Mouse (Mus musculus) cerebellum, adult 2 months (tissue): Measurements from ENCODE around the gene Eml6. TPM values are rescaled to one million over a fixed set of nuclear protein-coding genes. Genes with fewer than 3 reads are reported as not detected.
A peak's percentile ranks its signal among the peaks of the same experiment; 100 is the strongest.

ENCODE experiments used
- DNase-seq, 2 experiments: peaks; one replicate each; pipeline ENCODE4 v3.0.0; 2021
- H3K27ac ChIP-seq: fragments of 200-500 bp; 2 replicates; pipeline ENCODE4 v1.5.1; 2012; ENCODE audit warnings: low read length, control low read depth, inconsistent platforms; ENCODE audit not compliant: insufficient read depth
- H3K27me3 ChIP-seq: fragments of 200-500 bp; 2 replicates; pipeline ENCODE4 v1.6.1; 2012; ENCODE audit warnings: inconsistent platforms, mild to moderate bottlenecking, low read length, moderate library complexity; ENCODE audit not compliant: control insufficient read depth, insufficient read depth
- H3K4me1 ChIP-seq: fragments of 200-500 bp; 2 replicates; pipeline ENCODE4 v1.6.1; 2011; ENCODE audit warnings: low read length; ENCODE audit not compliant: control insufficient read depth, insufficient read depth
- H3K4me3 ChIP-seq: fragments of 200-500 bp; replicated peaks from 2 replicates; pipeline ENCODE3; 2011; ENCODE audit warnings: mild to moderate bottlenecking, low read depth, low read length, control low read depth; ENCODE audit not compliant: insufficient read depth
- CTCF ChIP-seq: fragments of 200-500 bp; IDR thresholded peaks from 2 replicates; pipeline ENCODE4 v1.5.1; 2011; ENCODE audit warnings: low read depth, mild to moderate bottlenecking, control low read depth, low read length, moderate library complexity, borderline replicate concordance; ENCODE audit not compliant: insufficient read depth
- POLR2A ChIP-seq: fragments of 200-500 bp; IDR thresholded peaks from 2 replicates; pipeline ENCODE4 v1.6.1; 2011; ENCODE audit warnings: low read length, control low read depth, borderline replicate concordance; ENCODE audit not compliant: insufficient read depth
- WGBS: fragments of 180-500 bp; shearing (Covaris S2); methylation state at CpG from one replicate; pipeline ENCODE4 v1.1.7; 2018; 5-methylcytosine and 5-hydroxymethylcytosine counted together
- polyA plus RNA-seq: library from polyadenylated mRNA; depleted of rRNA; stranded (reverse); fragments of >200 nt; gene quantifications from 2 replicates; pipeline ENCODE4 v1.2.3, GENCODE M21; 2012; rRNA removed

Gene Eml6
- polyA plus RNA-seq, 1 experiment: 28.7 TPM

GRCm38 (mm10) chr11:29714114-29714513 lies 311.7 kb downstream of the Eml6 start:
- TF ChIP-seq POLR2A (no peak), CTCF (no peak)
- Histone ChIP-seq H3K4me3 (no peak overlapping the region), H3K27me3 (no peaks in the 10 kb centered on the region), H3K4me1 (no peaks in the 10 kb centered on the region), H3K27ac (no peak overlapping the region)
- DNase-seq: no peak
- WGBS: 93% methylated on average over 7 of the region's 7 CpGs

DNA sequence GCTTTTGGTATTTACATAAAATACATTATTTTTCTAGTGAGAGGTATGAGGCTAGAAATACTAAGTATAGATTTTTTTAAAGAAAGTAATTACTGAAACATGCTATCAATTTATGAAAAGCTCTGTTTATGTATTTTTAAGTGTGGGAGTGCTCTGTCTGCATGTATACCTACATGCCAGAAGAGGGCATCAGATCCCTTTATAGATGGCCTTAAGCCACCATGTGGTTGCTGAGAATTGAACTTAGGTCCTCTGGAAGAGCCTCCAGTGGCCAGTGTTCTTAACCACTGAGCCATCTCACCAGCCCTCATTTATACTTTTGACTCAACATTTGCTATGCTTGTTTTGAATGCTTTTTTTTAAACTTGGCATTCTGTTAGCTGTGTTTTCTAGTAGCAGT lies 316.3 kb downstream of the Eml6 start:
- no peak for DNase-seq
- H3K27me3 ChIP-seq: no peaks in the 10 kb centered on the region
- no peak for TF ChIP-seq CTCF
- no peak for TF ChIP-seq POLR2A
- H3K4me3 ChIP-seq: no peak overlapping the region
- H3K27ac ChIP-seq: no peak overlapping the region
- H3K4me1 ChIP-seq: no peaks in the 10 kb centered on the region

- 94% methylated on average over 4 of the region's 4 CpGs for WGBS
- DNase-seq: no peak
- no peaks in the 10 kb centered on the region for H3K4me1 ChIP-seq
- no peak overlapping the region for H3K4me3 ChIP-seq
- TF ChIP-seq CTCF (no peak), POLR2A (no peak)
- H3K27me3 ChIP-seq: no peaks in the 10 kb centered on the region
- no peak overlapping the region for H3K27ac ChIP-seq
Measured at GRCm38 (mm10) chr11:29706845-29707244, 319.0 kb downstream of the Eml6 start.

GRCm38 (mm10) chr11:29705263-29705662 lies 320.6 kb downstream of the Eml6 start:
- DNase-seq: no peak
- TF ChIP-seq CTCF (no peak), POLR2A (no peak)
- no peak overlapping the region for H3K4me3 ChIP-seq

DNA sequence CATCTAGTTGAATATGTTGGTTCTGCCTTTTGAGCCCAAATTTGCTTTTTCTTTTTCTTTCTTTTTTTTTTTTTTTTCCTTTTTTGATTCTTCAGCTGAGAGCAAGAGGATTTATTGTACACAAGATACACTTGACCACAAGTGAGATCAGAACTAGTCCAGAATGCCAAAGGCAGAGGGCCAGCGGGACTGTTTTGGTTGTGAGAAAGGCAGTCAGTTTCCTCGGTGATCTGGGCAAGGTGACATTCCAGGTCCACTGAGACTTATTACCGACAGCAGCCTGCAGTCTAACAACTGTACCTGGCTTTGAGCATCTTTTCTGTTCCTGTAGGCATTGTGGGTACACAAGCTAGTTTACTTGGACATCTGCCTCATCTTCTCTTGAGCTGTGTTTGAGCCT lies 323.1 kb downstream of the Eml6 start:
- peak; percentile 27 to 30 for DNase-seq
- Histone ChIP-seq H3K4me1 (no peaks in the 10 kb centered on the region), H3K27ac (no peak overlapping the region), H3K4me3 (no peak overlapping the region), H3K27me3 (no peaks in the 10 kb centered on the region)
- WGBS: 21% methylated on average over 3 of the region's 3 CpGs
- TF ChIP-seq CTCF (no peak), POLR2A (no peak)

More at GRCm38 (mm10) chr11:29705263-29705662, 320.6 kb downstream of the Eml6 start:
- no peak overlapping the region for H3K27ac ChIP-seq
- H3K4me1 ChIP-seq: no peaks in the 10 kb centered on the region
- no peaks in the 10 kb centered on the region for H3K27me3 ChIP-seq

- no peaks in the 10 kb centered on the region for H3K4me1 ChIP-seq
- no peak overlapping the region for H3K4me3 ChIP-seq
- H3K27me3 ChIP-seq: no peaks in the 10 kb centered on the region
- no peak overlapping the region for H3K27ac ChIP-seq
- no peak for DNase-seq
- no peak for TF ChIP-seq POLR2A
- TF ChIP-seq CTCF: no peak
Measured at GRCm38 (mm10) chr11:29694754-29695153, 331.1 kb downstream of the Eml6 start.

GRCm38 (mm10) chr11:29693576-29694410 lies 332.0 kb downstream of the Eml6 start:
- under 1% methylated on average over 52 of the region's 53 CpGs for WGBS
- DNase-seq: peak; percentile 82 to 86
- TF ChIP-seq POLR2A (no peak), CTCF (peak; percentile 47; the same call in 1 of the 2 replicates)
- H3K27me3 ChIP-seq: no peaks in the 10 kb centered on the region
- H3K4me3 ChIP-seq: peak overlapping the region; percentile 76
- H3K27ac ChIP-seq: peak overlapping the region; percentile 80
- no peaks in the 10 kb centered on the region for H3K4me1 ChIP-seq

Other genes with a start within 250 kb of the Eml6 start
- gene 4931440F15Rik, start 200.4 kb downstream of the Eml6 start, polyA plus RNA-seq: 0.67 and 1.1 TPM in 2 replicates
- 227 and 244 TPM in 2 replicates for gene Sptbn1, start 242.1 kb upstream of the Eml6 start, polyA plus RNA-seq